Mouse (Mus musculus): ENCODE results near the gene Gm21961. TPM values are rescaled to one million over a fixed set of nuclear protein-coding genes. Genes with fewer than 3 reads are reported as not detected.

The Gm21961 gene
- not detected in 2 replicates for polyA plus RNA-seq (2012; rRNA removed; ENCODE audit: low replicate concordance)

DNA sequence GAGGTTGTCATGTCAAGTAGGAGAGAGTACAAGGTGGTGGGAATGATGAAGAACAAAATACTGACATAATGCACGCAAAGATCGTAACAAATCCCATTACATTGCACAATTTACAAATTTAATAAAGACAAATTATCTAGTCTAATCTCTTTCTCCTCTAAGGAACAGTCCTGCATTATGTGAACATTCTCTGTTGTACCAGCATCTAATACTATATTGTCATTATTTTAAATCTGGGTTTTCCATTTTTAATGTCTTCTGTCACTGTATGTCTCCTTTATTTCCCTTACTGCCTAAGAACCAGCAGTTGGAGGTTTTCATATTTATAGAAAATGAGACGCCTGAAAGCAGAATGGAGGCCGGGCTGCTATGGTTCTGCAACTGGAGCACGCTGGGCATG lies at the start of gene Gm21961:
Gm21961 (minus strand) TSS at position 101 of the 400 bp plus-strand sequence.

Other genes with a start within 250 kb of the Gm21961 start
- not detected in 2 replicates for gene Gm21798, start 197.2 kb downstream of the Gm21961 start, polyA plus RNA-seq (2012; rRNA removed; ENCODE audit: low replicate concordance)